Mouse (Mus musculus): ENCODE data around the gene Spred2.

Spred2 gene

GRCm38 (mm10) chr11:19925149-19925975, 1.2 kb downstream of the Spred2 start:
- DNase-seq (ENCODE audit: low read depth, low spot score): peak; percentile 51

GRCm38 (mm10) chr11:19925976-19926842, 2.0 kb downstream of the Spred2 start:
- DNase-seq (ENCODE audit: low read depth, low spot score): peak; percentile 33

GRCm38 (mm10) chr11:19926843-19927120, 2.6 kb downstream of the Spred2 start:
- no peak for DNase-seq (ENCODE audit: low read depth, low spot score)

- no peak for DNase-seq (ENCODE audit: low read depth, low spot score)
Measured at GRCm38 (mm10) chr11:19928633-19929032, 4.5 kb downstream of the Spred2 start.

GRCm38 (mm10) chr11:19929087-19929865, 5.1 kb downstream of the Spred2 start:
- no peak for DNase-seq (ENCODE audit: low read depth, low spot score)

GRCm38 (mm10) chr11:19931569-19932230, 7.5 kb downstream of the Spred2 start:
- no peak for DNase-seq (ENCODE audit: low read depth, low spot score)

GRCm38 (mm10) chr11:19932983-19933511, 8.9 kb downstream of the Spred2 start:
- no peak for DNase-seq (ENCODE audit: low read depth, low spot score)

- no peak for DNase-seq (ENCODE audit: low read depth, low spot score)
Measured at GRCm38 (mm10) chr11:19935524-19936354, 11.6 kb downstream of the Spred2 start.

GRCm38 (mm10) chr11:19938456-19939004, 14.4 kb downstream of the Spred2 start:
- DNase-seq (ENCODE audit: low read depth, low spot score): no peak

- DNase-seq (ENCODE audit: low read depth, low spot score): no peak
Measured at GRCm38 (mm10) chr11:19939305-19939730, 15.1 kb downstream of the Spred2 start.

GRCm38 (mm10) chr11:19939831-19940230, 15.7 kb downstream of the Spred2 start:
- no peak for DNase-seq (ENCODE audit: low read depth, low spot score)

- DNase-seq (ENCODE audit: low read depth, low spot score): no peak
Measured at GRCm38 (mm10) chr11:19941156-19941777, 17.1 kb downstream of the Spred2 start.

GRCm38 (mm10) chr11:19941978-19942377, 17.8 kb downstream of the Spred2 start:
- DNase-seq (ENCODE audit: low read depth, low spot score): no peak

GRCm38 (mm10) chr11:19943753-19944152, 19.6 kb downstream of the Spred2 start:
- DNase-seq (ENCODE audit: low read depth, low spot score): no peak

- DNase-seq (ENCODE audit: low read depth, low spot score): no peak
Measured at GRCm38 (mm10) chr11:19944701-19945100, 20.5 kb downstream of the Spred2 start.

GRCm38 (mm10) chr11:19946721-19947120, 22.5 kb downstream of the Spred2 start:
- no peak for DNase-seq (ENCODE audit: low read depth, low spot score)

GRCm38 (mm10) chr11:19947626-19948135, 23.5 kb downstream of the Spred2 start:
- no peak for DNase-seq (ENCODE audit: low read depth, low spot score)

- DNase-seq (ENCODE audit: low read depth, low spot score): no peak
Measured at GRCm38 (mm10) chr11:19949725-19950124, 25.6 kb downstream of the Spred2 start.

GRCm38 (mm10) chr11:19950169-19950568, 26.0 kb downstream of the Spred2 start:
- no peak for DNase-seq (ENCODE audit: low read depth, low spot score)

Data from retina, postnatal 7 days (tissue).